Mouse (Mus musculus) ES-E14 (cell line): ENCODE results near the gene Myl6b.

ENCODE experiments used
- CHD2 ChIP-seq: IDR thresholded peaks from 2 replicates; pipeline ENCODE4 v1.6.1; 2014; ENCODE audit warnings: mild to moderate bottlenecking, low read depth, low read length, inconsistent platforms
- HCFC1 ChIP-seq: IDR thresholded peaks from 2 replicates; pipeline ENCODE4 v1.6.1; 2012; ENCODE audit warnings: low read length, inconsistent platforms, borderline replicate concordance; ENCODE audit not compliant: insufficient read depth
- MAFK ChIP-seq: IDR thresholded peaks from 2 replicates; pipeline ENCODE4 v1.6.1; 2014; ENCODE audit warnings: mild to moderate bottlenecking, low read depth, low read length, inconsistent platforms; ENCODE audit not compliant: insufficient read depth
- ZC3H11A ChIP-seq: IDR thresholded peaks from 2 replicates; pipeline ENCODE4 v1.6.1; 2012; ENCODE audit warnings: low read depth, mild to moderate bottlenecking, inconsistent platforms, low read length, borderline replicate concordance
- ZNF384 ChIP-seq: IDR thresholded peaks from 2 replicates; pipeline ENCODE4 v1.6.1; 2012; ENCODE audit warnings: low read depth, low read length, inconsistent platforms

GRCm38 (mm10) chr10:128522351-128522750 lies 23.9 kb upstream of the Myl6b start:
- TF ChIP-seq CHD2 (no peak), MAFK (no peak), ZC3H11A (no peak), ZNF384 (no peak), HCFC1 (no peak)
